Mouse (Mus musculus) erythroblast, embryonic 14.5 days (primary cell): ENCODE measurements around the gene Entpd8. TPM values are rescaled to one million over a fixed set of nuclear protein-coding genes. Genes with fewer than 3 reads are reported as not detected.

Experiments
- H3K27me3 ChIP-seq: 2 replicates; pipeline ENCODE4 v1.6.1; 2012; ENCODE audit warnings: inconsistent platforms; ENCODE audit not compliant: control insufficient read depth
- H3K36me3 ChIP-seq: 2 replicates; pipeline ENCODE4 v1.6.1; 2012; ENCODE audit warnings: mild to moderate bottlenecking, inconsistent platforms; ENCODE audit not compliant: control insufficient read depth
- H3K4me1 ChIP-seq: 2 replicates; pipeline ENCODE4 v1.6.1; 2012; ENCODE audit warnings: inconsistent platforms; ENCODE audit not compliant: control insufficient read depth
- H3K4me3 ChIP-seq: replicated peaks from 2 replicates; pipeline ENCODE3; 2012; ENCODE audit warnings: moderate library complexity, mild to moderate bottlenecking, inconsistent platforms
- H3K9me3 ChIP-seq: 2 replicates; pipeline ENCODE4 v1.6.1; 2012; ENCODE audit warnings: low read length, inconsistent platforms, mixed read lengths; ENCODE audit not compliant: control insufficient read depth
- GATA1 ChIP-seq: IDR thresholded peaks from 2 replicates; pipeline ENCODE4 v1.6.1; 2012; ENCODE audit warnings: low read length, inconsistent platforms, mixed read lengths
- TAL1 ChIP-seq: IDR thresholded peaks from 3 replicates; pipeline ENCODE4 v1.6.1; 2012; ENCODE audit warnings: low read length, inconsistent platforms, mixed read lengths
- polyA plus RNA-seq: library from polyadenylated mRNA; stranded (reverse); fragments of >175 nt; gene quantifications from 2 replicates; pipeline ENCODE4 v1.2.3, GENCODE M21; 2012

Entpd8 gene
- polyA plus RNA-seq, 1 experiment = 0.04 TPM

DNA sequence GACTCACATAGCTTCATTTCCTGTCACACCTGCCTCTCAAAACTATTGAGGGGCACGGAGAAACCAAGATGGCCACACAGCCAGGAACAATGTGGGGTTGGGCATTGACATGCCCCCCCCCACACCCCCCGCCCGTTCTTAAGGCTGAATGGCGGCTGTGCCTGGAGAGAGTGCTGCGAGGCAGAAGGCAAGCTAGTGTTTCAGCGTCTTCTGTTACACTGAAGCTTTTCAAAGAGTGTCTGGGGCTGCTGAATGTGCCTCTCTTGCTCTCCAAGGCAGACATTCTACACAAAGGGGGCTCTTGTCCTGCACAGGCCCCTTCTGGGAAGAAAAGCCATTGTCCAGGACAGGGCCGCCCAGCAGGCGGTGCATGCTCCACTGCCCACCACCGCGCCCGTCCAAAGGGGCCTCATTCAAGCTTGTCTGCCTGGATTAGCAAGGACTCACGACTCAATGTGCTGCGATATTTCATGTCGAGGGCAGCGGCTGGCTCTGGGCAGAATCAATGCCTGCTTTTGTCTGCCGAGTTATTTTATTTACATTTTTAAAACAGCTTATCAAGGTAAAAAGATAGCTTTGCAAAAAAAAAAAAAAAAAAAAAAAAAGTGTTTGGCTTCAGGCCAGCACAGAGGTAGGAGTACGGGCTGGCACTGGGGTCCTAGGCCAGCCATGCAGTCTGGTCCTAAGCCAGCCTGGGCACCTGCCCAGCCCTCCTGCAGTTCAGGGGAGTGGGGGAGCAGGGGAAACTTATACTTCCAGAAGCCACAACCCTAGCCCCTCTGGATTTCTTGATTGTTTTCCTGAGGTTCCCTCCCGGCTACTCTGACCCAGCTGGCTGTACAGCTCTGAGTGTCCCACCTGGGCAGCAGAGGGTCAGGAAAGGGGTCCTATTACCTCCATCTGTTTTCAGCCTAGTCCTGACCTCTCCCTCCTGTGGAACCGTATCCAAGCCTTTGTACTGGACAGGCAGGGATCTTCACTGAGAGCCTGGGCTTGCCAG lies 46.2 kb downstream of the Entpd8 start:
- Histone ChIP-seq H3K27me3 (no peaks in the 10 kb centered on the region), H3K36me3 (no peaks in the 10 kb centered on the region), H3K4me1 (peaks cover 48% of the 10 kb centered on the region), H3K9me3 (no peaks in the 10 kb centered on the region), H3K4me3 (no peak overlapping the region)
- no peak for TF ChIP-seq GATA1

DNA sequence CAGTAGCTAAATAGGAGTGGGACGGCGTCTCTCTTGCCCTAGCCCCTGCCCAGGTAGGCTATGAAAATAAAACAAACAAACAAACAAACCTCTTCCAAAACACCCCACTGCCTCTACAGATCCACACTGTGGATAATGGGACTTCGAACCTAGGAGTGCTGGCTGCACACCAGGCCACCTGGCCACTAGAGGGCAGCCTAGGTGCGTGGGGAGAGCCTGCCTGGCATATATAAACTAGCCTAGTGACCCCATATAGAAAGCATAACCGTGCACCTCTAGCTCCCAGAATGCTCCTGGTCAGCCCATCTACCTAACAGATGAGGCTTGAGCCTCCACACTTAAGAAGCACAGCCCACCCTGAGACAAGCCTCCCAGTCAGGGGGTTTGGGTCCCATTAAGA lies 47.1 kb downstream of the Entpd8 start:
- H3K27me3 ChIP-seq = no peaks in the 10 kb centered on the region
- no peak for TF ChIP-seq GATA1
- TF ChIP-seq TAL1 = no peak
- H3K4me3 ChIP-seq = no peak overlapping the region
- H3K9me3 ChIP-seq = no peaks in the 10 kb centered on the region
- H3K36me3 ChIP-seq = no peaks in the 10 kb centered on the region
- peaks cover 57% of the 10 kb centered on the region for H3K4me1 ChIP-seq

DNA sequence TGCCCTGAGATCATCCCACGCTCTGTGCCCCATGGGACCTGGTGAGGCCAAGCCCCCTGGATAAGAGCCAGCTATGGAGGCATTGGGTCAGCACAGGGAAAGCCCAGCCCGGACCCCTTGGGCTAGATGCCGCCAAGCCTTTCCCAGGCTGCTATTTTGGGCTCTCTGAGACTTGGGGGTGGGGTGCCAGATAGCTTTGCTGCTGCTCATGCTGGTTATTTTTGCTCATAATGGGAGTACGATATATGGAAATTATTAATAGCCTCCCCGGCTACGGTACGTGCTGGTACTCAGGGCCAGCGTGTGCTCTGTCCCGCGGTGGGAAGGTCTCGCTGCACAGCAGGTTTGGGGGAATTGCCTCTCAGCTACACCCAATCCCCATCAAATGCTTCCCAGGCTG lies 48.0 kb downstream of the Entpd8 start:
- H3K9me3 ChIP-seq = no peaks in the 10 kb centered on the region
- no peaks in the 10 kb centered on the region for H3K36me3 ChIP-seq
- no peak overlapping the region for H3K4me3 ChIP-seq
- H3K4me1 ChIP-seq = peaks cover 56% of the 10 kb centered on the region
- no peaks in the 10 kb centered on the region for H3K27me3 ChIP-seq
- TF ChIP-seq TAL1 (no peak), GATA1 (no peak)

DNA sequence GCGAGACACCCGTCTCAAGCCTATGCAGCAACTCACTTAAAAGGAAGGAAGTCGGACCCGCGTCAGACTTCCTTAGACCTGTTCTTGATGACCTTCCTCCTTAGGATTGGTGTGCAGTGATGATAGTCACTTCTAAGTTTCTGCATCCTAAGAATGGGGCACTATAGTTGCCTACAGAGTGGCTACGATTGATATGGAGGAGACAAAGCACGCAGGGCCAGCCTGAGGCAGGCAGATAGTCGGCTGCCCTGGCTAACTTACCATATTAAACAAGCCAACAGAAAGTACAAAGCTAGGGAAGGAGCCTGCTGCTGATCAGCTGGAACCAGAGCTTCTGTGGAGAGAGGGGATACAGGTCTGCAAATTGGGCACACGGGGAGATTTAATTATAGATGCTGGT lies 51.5 kb downstream of the Entpd8 start:
- Histone ChIP-seq H3K4me1 (peaks cover 60% of the 10 kb centered on the region), H3K36me3 (no peaks in the 10 kb centered on the region), H3K4me3 (peak overlapping the region; percentile 2), H3K9me3 (no peaks in the 10 kb centered on the region), H3K27me3 (no peaks in the 10 kb centered on the region)
- no peak for TF ChIP-seq GATA1
- TF ChIP-seq TAL1 = peak; percentile 45; the same call in 2 of the 3 replicates

Other genes starting within 250 kb of the Entpd8 start
- gene Ehmt1, start 160.7 kb upstream of the Entpd8 start, polyA plus RNA-seq = 0.72 and 0.74 TPM in 2 replicates
- 1.7 and 2.5 TPM in 2 replicates for gene Arrdc1, start 145.1 kb upstream of the Entpd8 start, polyA plus RNA-seq
- gene Zmynd19, start 130.5 kb upstream of the Entpd8 start, polyA plus RNA-seq = 0.67 and 1.1 TPM in 2 replicates
- gene Dph7, start 117.9 kb upstream of the Entpd8 start, polyA plus RNA-seq = 0.78 and 0.86 TPM in 2 replicates
- gene Mrpl41, start 105.2 kb upstream of the Entpd8 start, polyA plus RNA-seq = 5.1 and 5.8 TPM in 2 replicates
- 0.52 and 0.80 TPM in 2 replicates for gene Pnpla7, start 104.3 kb upstream of the Entpd8 start, polyA plus RNA-seq
- 0.51 and 0.67 TPM in 2 replicates for gene Nsmf, start 25.9 kb upstream of the Entpd8 start, polyA plus RNA-seq
- gene Noxa1, start 14.8 kb downstream of the Entpd8 start, polyA plus RNA-seq = 0.04 TPM in 1 of 2 replicates, not detected in the other
- gene Nrarp, start 100.5 kb downstream of the Entpd8 start, polyA plus RNA-seq = 0.38 and 0.49 TPM in 2 replicates
- 0.02 and 0.03 TPM in 2 replicates for gene Tor4a, start 116.6 kb downstream of the Entpd8 start, polyA plus RNA-seq
- 1.8 TPM in 2 replicates for gene Nelfb, start 131.2 kb downstream of the Entpd8 start, polyA plus RNA-seq
- 0.03 TPM in 1 of 2 replicates, not detected in the other for gene Stpg3, start 134.3 kb downstream of the Entpd8 start, polyA plus RNA-seq
- not detected in 2 replicates for gene Fam166a, start 138.4 kb downstream of the Entpd8 start, polyA plus RNA-seq
- gene Tubb4b, start 144.4 kb downstream of the Entpd8 start, polyA plus RNA-seq = 134 and 136 TPM in 2 replicates
- gene Slc34a3, start 154.1 kb downstream of the Entpd8 start, polyA plus RNA-seq = not detected in 2 replicates
- gene Rnf224, start 156.5 kb downstream of the Entpd8 start, polyA plus RNA-seq = not detected in 2 replicates
- 0.07 and 0.18 TPM in 2 replicates for gene Rnf208, start 162.0 kb downstream of the Entpd8 start, polyA plus RNA-seq
- not detected in 2 replicates for gene Cysrt1, start 162.1 kb downstream of the Entpd8 start, polyA plus RNA-seq
- gene AL732309.1, start 166.6 kb downstream of the Entpd8 start, polyA plus RNA-seq = 0.06 and 0.18 TPM in 2 replicates
- 0.99 and 1.6 TPM in 2 replicates for gene Tmem203, start 175.1 kb downstream of the Entpd8 start, polyA plus RNA-seq
- 0.82 and 1.3 TPM in 2 replicates for gene Tprn, start 182.3 kb downstream of the Entpd8 start, polyA plus RNA-seq
- gene Ssna1, start 192.1 kb downstream of the Entpd8 start, polyA plus RNA-seq = 22.8 and 24.1 TPM in 2 replicates
- 2.1 and 2.2 TPM in 2 replicates for gene Anapc2, start 192.2 kb downstream of the Entpd8 start, polyA plus RNA-seq
- not detected in 2 replicates for gene Tmem210, start 207.8 kb downstream of the Entpd8 start, polyA plus RNA-seq
- gene Lrrc26, start 209.6 kb downstream of the Entpd8 start, polyA plus RNA-seq = not detected in 2 replicates
- not detected in 2 replicates for gene Grin1, start 238.9 kb downstream of the Entpd8 start, polyA plus RNA-seq